Mouse (Mus musculus) stomach, embryonic 15.5 days (tissue): ENCODE data around the gene AC134908.4. TPM values are rescaled to one million over a fixed set of nuclear protein-coding genes. Genes with fewer than 3 reads are reported as not detected.
"Not testable (repeated sequence)": the region's sequence is repeated elsewhere in the genome, so short reads cannot be mapped to it uniquely, and the experiment has no call there.

Experiments
- ATAC-seq: fragments of 200-750 bp; cut with Nextera tagmentation; 2 replicates; pipeline ENCODE4 v1.8.0; 2017; ENCODE audit warnings: low read depth, moderate number of reproducible peaks, moderate TSS enrichment; ENCODE audit not compliant: insufficient read depth, low FRiP score
- H3K27ac ChIP-seq: fragments of 300-500 bp; sonication (generic); 2 replicates; pipeline ENCODE4 v1.5.1; 2015; ENCODE audit warnings: mild to moderate bottlenecking, inconsistent platforms
- H3K27me3 ChIP-seq: fragments of 300-500 bp; sonication (generic); replicated peaks from 2 replicates; pipeline ENCODE4 v1.6.1; 2015; ENCODE audit warnings: inconsistent platforms
- H3K36me3 ChIP-seq: fragments of 300-500 bp; sonication (generic); 2 replicates; pipeline ENCODE4 v1.6.1; 2015; ENCODE audit warnings: inconsistent platforms
- H3K4me1 ChIP-seq: fragments of 300-500 bp; sonication (generic); 2 replicates; pipeline ENCODE4 v1.6.1; 2015; ENCODE audit warnings: inconsistent platforms
- H3K4me2 ChIP-seq: fragments of 300-500 bp; sonication (generic); 2 replicates; pipeline ENCODE4 v1.6.1; 2015; ENCODE audit warnings: mild to moderate bottlenecking, inconsistent platforms
- H3K4me3 ChIP-seq: fragments of 300-500 bp; sonication (generic); replicated peaks from 2 replicates; pipeline ENCODE4 v1.5.1; 2015; ENCODE audit warnings: inconsistent platforms
- H3K9ac ChIP-seq: fragments of 300-500 bp; sonication (generic); 2 replicates; pipeline ENCODE4 v1.6.1; 2015; ENCODE audit warnings: inconsistent platforms
- H3K9me3 ChIP-seq: fragments of 300-500 bp; sonication (generic); 2 replicates; pipeline ENCODE4 v1.6.1; 2016; ENCODE audit warnings: inconsistent platforms
- WGBS: fragments of 180-500 bp; shearing (Covaris S2); methylation state at CpG from one replicate; pipeline ENCODE4 v1.1.7; 2015; 5-methylcytosine and 5-hydroxymethylcytosine counted together
- microRNA-seq: library from miRNA; unstranded; fragments of <30 nt; microRNA quantifications from one replicate; pipeline ENCODE4, GENCODE M21; 2016
- polyA plus RNA-seq: library from polyadenylated mRNA; unstranded; fragments of >200 nt; fragmentation: Nextera tagmentation; extraction: Ambion mirVana; gene quantifications from 2 replicates; pipeline ENCODE4 v1.2.1, GENCODE M21; 2015

AC134908.4 gene
- polyA plus RNA-seq, 1 experiment from 2014 or later, result not detected

- H3K4me1 ChIP-seq, result peaks cover 11% of the 10 kb centered on the region
- WGBS, result 23% methylated on average over 4 of the region's 4 CpGs
- no peaks in the 10 kb centered on the region for H3K9me3 ChIP-seq
- no peak overlapping the region for H3K4me3 ChIP-seq
- H3K4me2 ChIP-seq, result no peak overlapping the region
- ATAC-seq, result peak; percentile 68
- no peaks in the 10 kb centered on the region for H3K27me3 ChIP-seq
- H3K9ac ChIP-seq, result no peak overlapping the region
- H3K27ac ChIP-seq, result peak overlapping the region; percentile 41; the same call in 1 of the 2 replicates
- no peaks in the 10 kb centered on the region for H3K36me3 ChIP-seq
These were observed 39.7 kb downstream of the AC134908.4 start for GRCm38 (mm10) chr17:25755627-25756377.

GRCm38 (mm10) chr17:25755086-25755485 lies 40.4 kb downstream of the AC134908.4 start:
- no peak for ATAC-seq
- WGBS, result 71% methylated on average over 4 of the region's 4 CpGs
- H3K9ac ChIP-seq, result no peak overlapping the region

DNA sequence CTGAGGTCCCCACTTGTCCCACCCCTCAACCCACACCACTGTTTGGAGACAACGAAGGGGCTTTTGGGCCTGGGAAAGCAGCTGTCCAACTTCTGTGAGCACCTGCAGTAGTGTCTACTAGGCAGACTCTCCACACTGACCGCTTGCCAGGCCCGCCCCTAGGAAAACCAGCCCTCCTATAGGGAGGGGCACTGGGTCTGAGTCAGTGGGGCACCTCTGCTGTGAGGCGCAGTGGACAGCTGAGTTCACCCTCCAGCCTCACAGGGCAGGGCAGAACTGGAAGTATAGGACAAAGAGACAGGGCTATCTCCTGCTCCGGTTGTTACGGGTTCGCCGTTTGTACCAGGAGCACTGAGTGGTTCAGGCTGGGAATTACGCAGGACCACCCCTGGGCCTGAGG lies 41.2 kb downstream of the AC134908.4 start, which contains the start of gene Msln:
Msln (minus strand) TSS at position 138 of the 400 bp plus-strand sequence.
- H3K4me2 ChIP-seq, result peak within 1 kb of the TSS; percentile 19; the same call in 1 of the 2 replicates
- H3K27ac ChIP-seq, result no peak within 1 kb of the TSS
- no peaks in the 10 kb centered on the region for H3K36me3 ChIP-seq
- H3K27me3 ChIP-seq, result no peaks in the 10 kb centered on the region
- no peak within 1 kb of the TSS; the same call in 1 of the 2 replicates for H3K4me3 ChIP-seq
- H3K4me1 ChIP-seq, result peaks cover 11% of the 10 kb centered on the region
- 70% methylated on average over 9 of the region's 9 CpGs for WGBS
- no peaks in the 10 kb centered on the region for H3K9me3 ChIP-seq
- H3K9ac ChIP-seq, result no peak within 1 kb of the TSS
- peak; percentile 25; the same call in 1 of the 2 replicates for ATAC-seq

More at GRCm38 (mm10) chr17:25755086-25755485, 40.4 kb downstream of the AC134908.4 start:
- H3K27ac ChIP-seq, result no peak overlapping the region
- no peak overlapping the region for H3K4me2 ChIP-seq
- no peaks in the 10 kb centered on the region for H3K36me3 ChIP-seq
- no peaks in the 10 kb centered on the region for H3K27me3 ChIP-seq
- H3K4me1 ChIP-seq, result peaks cover 11% of the 10 kb centered on the region
- H3K9me3 ChIP-seq, result no peaks in the 10 kb centered on the region
- no peak overlapping the region for H3K4me3 ChIP-seq

GRCm38 (mm10) chr17:25751446-25751845 lies 44.0 kb downstream of the AC134908.4 start:
- Histone ChIP-seq H3K4me2 (no peak overlapping the region), H3K4me1 (peaks cover 8% of the 10 kb centered on the region), H3K9me3 (no peaks in the 10 kb centered on the region), H3K27ac (no peak overlapping the region), H3K9ac (no peak overlapping the region), H3K27me3 (no peaks in the 10 kb centered on the region), H3K36me3 (no peaks in the 10 kb centered on the region), H3K4me3 (no peak overlapping the region)
- ATAC-seq, result no peak
- 17% methylated on average over 5 of the region's 5 CpGs for WGBS

- Histone ChIP-seq H3K36me3 (no peaks in the 10 kb centered on the region), H3K4me3 (no peak overlapping the region), H3K27ac (no peak overlapping the region), H3K4me2 (no peak overlapping the region), H3K27me3 (no peaks in the 10 kb centered on the region), H3K9ac (no peak overlapping the region), H3K4me1 (peaks cover 6% of the 10 kb centered on the region), H3K9me3 (no peaks in the 10 kb centered on the region)
- WGBS, result 84% methylated on average over 6 of the region's 6 CpGs
- no peak for ATAC-seq
These were observed 46.1 kb downstream of the AC134908.4 start for GRCm38 (mm10) chr17:25749314-25749713.

GRCm38 (mm10) chr17:25748238-25748637 lies 47.2 kb downstream of the AC134908.4 start:
- H3K4me1 ChIP-seq, result peaks cover 6% of the 10 kb centered on the region
- no peak overlapping the region for H3K4me2 ChIP-seq
- H3K36me3 ChIP-seq, result no peaks in the 10 kb centered on the region
- H3K27ac ChIP-seq, result no peak overlapping the region
- H3K27me3 ChIP-seq, result no peaks in the 10 kb centered on the region
- 92% methylated on average over 4 of the region's 4 CpGs for WGBS
- ATAC-seq, result no peak
- H3K9ac ChIP-seq, result no peak overlapping the region
- no peak overlapping the region for H3K4me3 ChIP-seq
- no peaks in the 10 kb centered on the region for H3K9me3 ChIP-seq

DNA sequence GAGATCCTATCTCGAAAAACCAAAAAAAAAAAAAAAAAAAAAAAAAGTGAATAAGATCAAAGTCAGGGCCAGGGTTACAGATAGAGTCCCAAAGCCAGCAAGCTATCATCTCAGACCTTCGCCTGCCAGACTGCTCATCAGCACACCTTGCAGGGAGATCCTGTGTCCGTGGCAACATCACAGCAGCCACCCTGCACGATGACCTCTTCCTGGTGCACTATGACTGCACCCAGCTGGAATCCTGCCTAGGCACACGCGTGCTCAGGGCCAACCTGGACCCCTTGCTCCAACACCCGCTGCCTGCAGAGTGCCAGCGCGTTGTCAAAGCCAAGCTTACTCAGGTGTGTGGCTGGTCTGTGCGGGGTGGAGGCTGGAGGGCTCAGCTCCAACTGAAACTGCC lies 51.1 kb downstream of the AC134908.4 start:
- Histone ChIP-seq H3K4me1 (no peaks in the 10 kb centered on the region), H3K4me2 (no peak overlapping the region), H3K36me3 (no peaks in the 10 kb centered on the region), H3K4me3 (no peak overlapping the region), H3K27me3 (no peaks in the 10 kb centered on the region), H3K27ac (no peak overlapping the region), H3K9me3 (no peaks in the 10 kb centered on the region), H3K9ac (no peak overlapping the region)
- 72% methylated on average over 10 of the region's 10 CpGs for WGBS
- no peak for ATAC-seq

DNA sequence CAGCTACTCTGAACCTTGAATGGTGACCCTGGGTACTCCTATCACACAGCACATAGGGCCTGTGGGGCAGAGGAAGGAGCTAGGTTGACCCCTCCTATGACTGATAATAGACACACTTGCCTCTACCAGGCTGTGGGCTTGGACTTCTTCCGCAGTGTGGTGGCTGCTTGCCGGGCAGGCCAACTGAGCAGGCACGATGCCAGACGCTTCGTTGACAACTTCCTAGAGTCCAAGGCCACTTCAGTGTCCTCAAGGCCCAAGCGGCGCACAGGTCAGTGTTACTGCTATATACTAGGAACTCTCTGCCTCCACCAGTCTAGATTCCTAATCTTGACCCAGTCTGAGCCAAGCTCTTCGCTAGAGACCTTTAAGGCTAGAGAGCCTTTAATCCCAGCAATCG lies 51.6 kb downstream of the AC134908.4 start:
- 88% methylated on average over 9 of the region's 9 CpGs for WGBS
- ATAC-seq, result no peak

DNA sequence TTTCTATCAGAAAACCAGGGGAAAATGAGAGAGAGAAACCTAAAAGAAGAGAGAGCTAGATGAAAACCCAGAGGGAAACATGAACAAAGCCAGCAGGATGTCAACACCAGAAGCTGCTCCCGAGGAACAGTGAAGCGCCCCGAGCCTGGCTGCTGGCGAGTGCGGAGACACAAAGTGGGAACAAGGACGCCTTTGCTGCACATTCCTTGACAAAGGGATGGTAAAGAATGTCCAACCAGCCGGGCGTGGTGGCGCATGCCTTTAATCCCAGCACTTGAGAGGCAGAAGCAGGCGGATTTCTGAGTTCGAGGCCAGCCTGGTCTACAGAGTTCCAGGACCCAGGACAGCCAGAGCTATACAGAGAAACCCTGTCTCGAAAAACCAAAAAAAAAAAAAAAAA lies 54.0 kb downstream of the AC134908.4 start:
- not testable (repeated sequence) for H3K4me2 ChIP-seq, H3K9me3 ChIP-seq, H3K9ac ChIP-seq, H3K27ac ChIP-seq, H3K36me3 ChIP-seq, H3K4me3 ChIP-seq, ATAC-seq, H3K4me1 ChIP-seq, H3K27me3 ChIP-seq
- WGBS, result 73% methylated on average over 12 of the region's 12 CpGs

More for the DNA sequence above, 51.6 kb downstream of the AC134908.4 start:
- Histone ChIP-seq H3K9ac (no peak overlapping the region), H3K4me1 (no peaks in the 10 kb centered on the region), H3K27ac (no peak overlapping the region), H3K4me3 (no peak overlapping the region), H3K4me2 (no peak overlapping the region), H3K27me3 (no peaks in the 10 kb centered on the region), H3K36me3 (no peaks in the 10 kb centered on the region), H3K9me3 (no peaks in the 10 kb centered on the region)

Small RNA genes lying within 50 kb of the gene (microRNA-seq; reads per million reads assigned to microRNA genes)
- not detected for gene Gm25083
- gene Mir3082, result not detected
- gene Mir6966, result not detected

Other genes starting within 250 kb of the AC134908.4 start
- gene Sox8, start 225.0 kb downstream of the AC134908.4 start, polyA plus RNA-seq, result 5.8 and 6.0 TPM in 2 replicates
- 27.4 and 29.8 TPM in 2 replicates for gene Lmf1, start 216.6 kb downstream of the AC134908.4 start, polyA plus RNA-seq
- 1.5 and 2.1 TPM in 2 replicates for gene Gng13, start 78.5 kb downstream of the AC134908.4 start, polyA plus RNA-seq
- gene Chtf18, start 68.2 kb downstream of the AC134908.4 start, polyA plus RNA-seq, result 23.4 and 26.1 TPM in 2 replicates
- 18.3 and 19.1 TPM in 2 replicates for gene Rpusd1, start 68.0 kb downstream of the AC134908.4 start, polyA plus RNA-seq
- gene Mslnl, start 59.6 kb downstream of the AC134908.4 start, polyA plus RNA-seq, result 0.06 TPM in 1 of 2 replicates, not detected in the other
- gene Msln, start 41.3 kb downstream of the AC134908.4 start, polyA plus RNA-seq, result 38.3 and 43.6 TPM in 2 replicates
- gene Narfl, start 21.9 kb downstream of the AC134908.4 start, polyA plus RNA-seq, result 26.9 and 28.5 TPM in 2 replicates
- gene Haghl, start 10.0 kb downstream of the AC134908.4 start, polyA plus RNA-seq, result 47.3 and 53.4 TPM in 2 replicates
- gene Ccdc78, start 9.1 kb downstream of the AC134908.4 start, polyA plus RNA-seq, result 0.24 and 0.26 TPM in 2 replicates
- 99.3 and 110 TPM in 2 replicates for gene Fam173a, start 2.8 kb downstream of the AC134908.4 start, polyA plus RNA-seq
- gene Metrn, start 1.5 kb upstream of the AC134908.4 start, polyA plus RNA-seq, result 46.6 and 48.3 TPM in 2 replicates
- gene Fbxl16, start 13.4 kb upstream of the AC134908.4 start, polyA plus RNA-seq, result 4.1 and 4.6 TPM in 2 replicates
- 24.3 and 25.5 TPM in 2 replicates for gene Wdr24, start 28.0 kb upstream of the AC134908.4 start, polyA plus RNA-seq
- gene Jmjd8, start 33.2 kb upstream of the AC134908.4 start, polyA plus RNA-seq, result 50.5 and 54.6 TPM in 2 replicates
- gene Stub1, start 37.7 kb upstream of the AC134908.4 start, polyA plus RNA-seq, result 312 and 319 TPM in 2 replicates
- gene Rhbdl1, start 41.6 kb upstream of the AC134908.4 start, polyA plus RNA-seq, result 1.6 and 2.4 TPM in 2 replicates
- gene Gm20683, start 46.1 kb upstream of the AC134908.4 start, polyA plus RNA-seq, result 1.6 and 2.7 TPM in 2 replicates
- 23.1 and 23.6 TPM in 2 replicates for gene Rhot2, start 49.2 kb upstream of the AC134908.4 start, polyA plus RNA-seq
- 21.0 and 22.9 TPM in 2 replicates for gene Wdr90, start 65.8 kb upstream of the AC134908.4 start, polyA plus RNA-seq
- gene Mcrip2, start 73.1 kb upstream of the AC134908.4 start, polyA plus RNA-seq, result 52.2 and 54.2 TPM in 2 replicates
- gene Mettl26, start 79.4 kb upstream of the AC134908.4 start, polyA plus RNA-seq, result 67.4 and 68.3 TPM in 2 replicates
- gene Wfikkn1, start 85.2 kb upstream of the AC134908.4 start, polyA plus RNA-seq, result 0.39 and 0.55 TPM in 2 replicates
- 27.1 and 27.3 TPM in 2 replicates for gene Rab40c, start 124.1 kb upstream of the AC134908.4 start, polyA plus RNA-seq
- gene Pigq, start 149.3 kb upstream of the AC134908.4 start, polyA plus RNA-seq, result 60.7 and 60.8 TPM in 2 replicates
- 0.30 TPM in 1 of 2 replicates, not detected in the other for gene Nhlrc4, start 149.3 kb upstream of the AC134908.4 start, polyA plus RNA-seq
- gene A930017K11Rik, start 156.9 kb upstream of the AC134908.4 start, polyA plus RNA-seq, result 0.24 and 0.52 TPM in 2 replicates
- 20.4 and 22.8 TPM in 2 replicates for gene Capn15, start 190.1 kb upstream of the AC134908.4 start, polyA plus RNA-seq